Mouse (Mus musculus) testis, postnatal 14 days (tissue): ENCODE results near the gene Lims1.

Experiments used
- DNase-seq: peaks from one replicate; pipeline ENCODE4 v3.0.0; 2021; ENCODE audit warnings: low spot score

Gene Lims1

GRCm38 (mm10) chr10:58383761-58384160 is 60.5 kb downstream of the Lims1 start:
- DNase-seq = no peak

GRCm38 (mm10) chr10:58385629-58386028 is 62.4 kb downstream of the Lims1 start:
- DNase-seq = no peak

- DNase-seq = no peak
Observed at GRCm38 (mm10) chr10:58386997-58387396, 63.7 kb downstream of the Lims1 start.

- DNase-seq = no peak
Observed at GRCm38 (mm10) chr10:58388648-58389047, 65.4 kb downstream of the Lims1 start.

- DNase-seq = no peak
Observed at GRCm38 (mm10) chr10:58389151-58389550, 65.9 kb downstream of the Lims1 start.

- DNase-seq = no peak
Observed at GRCm38 (mm10) chr10:58392435-58392834, 69.2 kb downstream of the Lims1 start.

- no peak for DNase-seq
Observed at GRCm38 (mm10) chr10:58393026-58394014, 70.1 kb downstream of the Lims1 start.

GRCm38 (mm10) chr10:58394170-58394569 is 70.9 kb downstream of the Lims1 start:
- DNase-seq = peak; percentile 62

- no peak for DNase-seq
Observed at GRCm38 (mm10) chr10:58395315-58395714, 72.0 kb downstream of the Lims1 start.

- no peak for DNase-seq
Observed at GRCm38 (mm10) chr10:58395723-58396122, 72.5 kb downstream of the Lims1 start.

- no peak for DNase-seq
Observed at GRCm38 (mm10) chr10:58396600-58396999, 73.3 kb downstream of the Lims1 start.

GRCm38 (mm10) chr10:58398941-58399340 is 75.7 kb downstream of the Lims1 start:
- no peak for DNase-seq

GRCm38 (mm10) chr10:58401838-58402237 is 78.6 kb downstream of the Lims1 start:
- no peak for DNase-seq

GRCm38 (mm10) chr10:58404639-58405038 is 81.4 kb downstream of the Lims1 start:
- no peak for DNase-seq

GRCm38 (mm10) chr10:58405285-58405948 is 82.2 kb downstream of the Lims1 start:
- DNase-seq = no peak

GRCm38 (mm10) chr10:58405949-58406305 is 82.7 kb downstream of the Lims1 start:
- no peak for DNase-seq

GRCm38 (mm10) chr10:58412331-58412730 is 89.1 kb downstream of the Lims1 start:
- DNase-seq = no peak

GRCm38 (mm10) chr10:58412852-58413251 is 89.6 kb downstream of the Lims1 start:
- DNase-seq = no peak

GRCm38 (mm10) chr10:58416702-58417101 is 93.4 kb downstream of the Lims1 start:
- DNase-seq = no peak

- no peak for DNase-seq
Observed at GRCm38 (mm10) chr10:58418290-58418971, 95.2 kb downstream of the Lims1 start.

- DNase-seq = no peak
Observed at GRCm38 (mm10) chr10:58427930-58428329, 104.7 kb downstream of the Lims1 start.

GRCm38 (mm10) chr10:58445850-58446249 is 122.6 kb downstream of the Lims1 start:
- no peak for DNase-seq
